Mouse (Mus musculus): ENCODE results near the gene 0610040J01Rik. TPM values are rescaled to one million over a fixed set of nuclear protein-coding genes. Genes with fewer than 3 reads are reported as not detected.

The 0610040J01Rik gene
- total RNA-seq, 1 experiment, result 3.3 TPM

DNA sequence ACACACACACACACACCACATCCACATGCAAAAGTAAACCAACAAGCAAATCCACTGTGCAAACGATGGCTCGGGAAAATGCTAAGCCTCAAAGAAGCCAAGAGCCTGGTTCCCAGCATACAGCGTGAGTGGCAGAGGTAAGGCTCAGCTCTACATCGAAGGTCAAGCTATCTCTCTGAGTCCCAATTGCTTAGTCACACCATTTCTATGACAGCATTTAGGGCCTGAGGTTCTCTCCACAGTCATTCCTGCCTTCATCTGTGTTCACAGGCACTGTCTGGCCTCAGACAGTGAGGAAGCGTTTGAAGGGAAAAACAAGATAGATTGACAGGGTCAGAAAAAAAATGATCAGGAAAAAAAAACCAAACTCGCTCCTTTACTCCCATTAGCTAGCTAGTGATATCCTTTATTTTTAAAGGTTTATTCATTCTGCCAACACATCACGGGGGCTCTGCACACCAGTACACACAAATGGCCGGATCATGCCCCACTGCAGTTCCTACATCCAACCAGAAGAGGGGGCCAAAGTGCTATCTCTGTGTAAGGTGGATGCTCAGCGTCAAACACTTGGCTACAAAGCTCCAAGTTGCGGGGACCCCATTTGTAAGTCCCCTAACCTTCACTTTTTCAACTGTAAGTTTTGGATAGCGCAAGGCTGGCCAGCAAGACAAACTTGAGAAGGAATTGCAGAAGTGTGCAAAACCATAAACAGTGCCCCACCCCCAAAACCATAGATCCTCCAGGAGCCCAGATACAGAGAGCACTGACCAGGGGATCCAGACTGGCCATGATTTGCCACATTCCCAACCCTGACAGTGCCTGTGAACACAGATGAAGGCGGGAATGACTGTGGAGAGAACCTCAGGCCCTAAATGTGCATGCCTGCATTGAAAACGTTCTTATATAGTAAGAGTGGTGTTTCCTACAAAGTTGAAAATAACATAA is 94.3 kb downstream of the 0610040J01Rik start:
- peaks cover 0 to 2% of the 10 kb centered on the region in 2 experiments; a peak in 1 of 4 replicates for H3K4me1 ChIP-seq (ENCODE audit: control insufficient read depth in 2 of 2, insufficient read depth in 2 of 2, low read length in 2 of 2, poor library complexity in 1 of 2)
- no peak overlapping the region for H3K4me3 ChIP-seq (ENCODE audit: insufficient read depth in 1 of 2, low read depth in 1 of 2, low read length in 2 of 2, poor library complexity in 1 of 2, severe bottlenecking in 1 of 2)
- no peak overlapping the region for H3K27ac ChIP-seq (ENCODE audit: insufficient read depth, low read depth, low read length, poor library complexity, severe bottlenecking)
- peak; percentile 79 for DNase-seq (ENCODE audit: low read depth, low spot score)
- TF ChIP-seq HCFC1 (IDR thresholded peaks at IDR 0.05; ENCODE audit: borderline replicate concordance, insufficient read depth, low read length), result no peak
- TF ChIP-seq CHD2 (IDR thresholded peaks at IDR 0.05; ENCODE audit: low read depth, low read length), result no peak
- TF ChIP-seq ZNF384 (IDR thresholded peaks at IDR 0.05; ENCODE audit: low read depth, low read length), result no peak
- TF ChIP-seq MAFK (IDR thresholded peaks at IDR 0.05; ENCODE audit: insufficient read depth, low read depth, low read length), result peak; percentile 25; the same call in 1 of the 2 replicates
- TF ChIP-seq ZC3H11A (IDR thresholded peaks at IDR 0.05; ENCODE audit: borderline replicate concordance, low read depth, low read length), result peak; percentile 99
- in situ Hi-C loops (cut with MboI; ENCODE audit: low sequenced_read_pairs in 2 of 2, unreplicated experiment in 2 of 2), result loop anchor here in 1 of 2 experiments (10.0 kb wide), 1 partner anchor 168 kb away; no protein-coding TSS in a partner anchor
- no peaks in the 10 kb centered on the region for H3K36me3 ChIP-seq (ENCODE audit: control insufficient read depth, insufficient read depth, low read length, poor library complexity, severe bottlenecking)
- no peaks in the 10 kb centered on the region for H3K9me3 ChIP-seq (ENCODE audit: control insufficient read depth, insufficient read depth, low read depth, low read length)
- H3K9ac ChIP-seq (ENCODE audit: insufficient read depth, low read depth, low read length, poor library complexity, severe bottlenecking), result no peak overlapping the region

DNA sequence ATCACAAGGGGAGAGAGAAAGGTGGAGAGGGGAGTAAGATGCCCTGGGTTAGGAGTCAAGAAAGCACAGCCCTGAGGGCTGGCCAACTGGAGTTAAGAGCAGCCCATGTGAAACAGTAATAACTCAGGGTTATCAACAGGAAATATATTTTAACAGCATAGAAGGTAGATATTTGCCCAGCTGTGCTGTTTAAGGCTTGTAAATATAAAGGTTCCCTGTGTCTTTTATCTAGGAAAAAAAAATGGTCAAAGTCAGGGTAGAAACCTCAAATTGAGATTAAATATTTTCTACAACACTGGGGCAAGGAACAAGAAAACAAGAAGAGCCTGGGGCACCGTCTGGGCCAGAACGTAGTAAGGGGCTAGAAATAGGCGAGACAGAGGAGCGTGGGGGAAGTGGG is 95.3 kb downstream of the 0610040J01Rik start:
- no peak overlapping the region for H3K9ac ChIP-seq (ENCODE audit: insufficient read depth, low read depth, low read length, poor library complexity, severe bottlenecking)
- no peaks in the 10 kb centered on the region for H3K9me3 ChIP-seq (ENCODE audit: control insufficient read depth, insufficient read depth, low read depth, low read length)
- H3K27ac ChIP-seq (ENCODE audit: insufficient read depth, low read depth, low read length, poor library complexity, severe bottlenecking), result no peak overlapping the region
- no peak overlapping the region for H3K4me3 ChIP-seq (ENCODE audit: insufficient read depth in 1 of 2, low read depth in 1 of 2, low read length in 2 of 2, poor library complexity in 1 of 2, severe bottlenecking in 1 of 2)
- peaks cover 0 to 2% of the 10 kb centered on the region in 2 experiments; a peak in 1 of 4 replicates for H3K4me1 ChIP-seq (ENCODE audit: control insufficient read depth in 2 of 2, insufficient read depth in 2 of 2, low read length in 2 of 2, poor library complexity in 1 of 2)
- DNase-seq (ENCODE audit: low read depth, low spot score), result no peak
- no peak for TF ChIP-seq CHD2 (IDR thresholded peaks at IDR 0.05; ENCODE audit: low read depth, low read length)
- TF ChIP-seq ZNF384 (IDR thresholded peaks at IDR 0.05; ENCODE audit: low read depth, low read length), result no peak
- no peak for TF ChIP-seq ZC3H11A (IDR thresholded peaks at IDR 0.05; ENCODE audit: borderline replicate concordance, low read depth, low read length)
- TF ChIP-seq HCFC1 (IDR thresholded peaks at IDR 0.05; ENCODE audit: borderline replicate concordance, insufficient read depth, low read length), result no peak
- TF ChIP-seq MAFK (IDR thresholded peaks at IDR 0.05; ENCODE audit: insufficient read depth, low read depth, low read length), result no peak
- in situ Hi-C loops (cut with MboI; ENCODE audit: low sequenced_read_pairs in 2 of 2, unreplicated experiment in 2 of 2), result loop anchor here in 1 of 2 experiments (10.0 kb wide), 1 partner anchor 167 kb away; no protein-coding TSS in a partner anchor
- no peaks in the 10 kb centered on the region for H3K36me3 ChIP-seq (ENCODE audit: control insufficient read depth, insufficient read depth, low read length, poor library complexity, severe bottlenecking)

DNA sequence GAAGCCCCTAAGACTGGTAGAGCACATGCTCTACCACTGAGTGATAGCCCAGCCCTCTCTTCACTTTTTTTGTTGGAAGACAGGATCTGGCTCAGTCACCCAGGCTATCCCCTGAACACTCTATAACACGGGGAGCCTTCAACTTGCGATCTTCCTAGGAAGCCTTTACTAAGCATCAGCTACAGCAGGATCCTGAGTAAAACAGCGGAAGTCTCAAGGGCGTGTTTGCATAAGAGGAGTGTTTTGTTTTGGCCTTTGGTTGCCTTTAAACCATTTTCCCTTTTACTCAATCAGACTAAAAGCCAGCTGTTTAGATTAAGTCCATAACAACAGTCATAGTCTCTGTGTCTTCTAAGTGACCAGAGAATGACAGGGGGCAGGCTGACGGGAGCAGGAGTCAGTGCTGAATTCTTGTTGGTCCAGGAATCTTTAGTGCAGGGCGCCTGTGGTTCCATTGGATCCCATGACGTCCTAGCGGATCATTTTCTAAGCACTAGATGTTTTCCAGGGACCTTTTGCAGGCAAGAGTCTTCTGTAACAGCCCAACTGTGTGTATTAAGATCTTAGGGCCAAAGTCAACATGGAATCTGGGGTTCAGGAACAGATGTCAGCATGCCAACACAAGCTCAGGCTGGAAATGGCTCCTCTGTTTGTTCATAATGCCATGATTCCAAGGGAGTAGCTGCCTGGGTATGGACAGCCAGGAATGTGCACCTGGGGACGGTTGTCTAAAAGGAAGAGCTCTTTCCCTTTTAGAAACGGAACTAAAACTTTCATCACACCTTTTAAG is 98.2 kb downstream of the 0610040J01Rik start:
- no peak overlapping the region for H3K9ac ChIP-seq (ENCODE audit: insufficient read depth, low read depth, low read length, poor library complexity, severe bottlenecking)
- in situ Hi-C loops (cut with MboI; ENCODE audit: low sequenced_read_pairs in 2 of 2, unreplicated experiment in 2 of 2), result no loop called here
- no peak for DNase-seq (ENCODE audit: low read depth, low spot score)
- H3K4me3 ChIP-seq (ENCODE audit: insufficient read depth in 1 of 2, low read depth in 1 of 2, low read length in 2 of 2, poor library complexity in 1 of 2, severe bottlenecking in 1 of 2), result no peak overlapping the region
- no peaks in the 10 kb centered on the region for H3K36me3 ChIP-seq (ENCODE audit: control insufficient read depth, insufficient read depth, low read length, poor library complexity, severe bottlenecking)
- no peaks in the 10 kb centered on the region for H3K9me3 ChIP-seq (ENCODE audit: control insufficient read depth, insufficient read depth, low read depth, low read length)
- no peak for TF ChIP-seq MAFK (IDR thresholded peaks at IDR 0.05; ENCODE audit: insufficient read depth, low read depth, low read length)
- TF ChIP-seq CHD2 (IDR thresholded peaks at IDR 0.05; ENCODE audit: low read depth, low read length), result no peak
- TF ChIP-seq HCFC1 (IDR thresholded peaks at IDR 0.05; ENCODE audit: borderline replicate concordance, insufficient read depth, low read length), result no peak
- TF ChIP-seq ZC3H11A (IDR thresholded peaks at IDR 0.05; ENCODE audit: borderline replicate concordance, low read depth, low read length), result no peak
- TF ChIP-seq ZNF384 (IDR thresholded peaks at IDR 0.05; ENCODE audit: low read depth, low read length), result no peak
- H3K4me1 ChIP-seq (ENCODE audit: control insufficient read depth in 2 of 2, insufficient read depth in 2 of 2, low read length in 2 of 2, poor library complexity in 1 of 2), result peaks cover 0 to 2% of the 10 kb centered on the region in 2 experiments; a peak in 1 of 4 replicates
- H3K27ac ChIP-seq (ENCODE audit: insufficient read depth, low read depth, low read length, poor library complexity, severe bottlenecking), result no peak overlapping the region

DNA sequence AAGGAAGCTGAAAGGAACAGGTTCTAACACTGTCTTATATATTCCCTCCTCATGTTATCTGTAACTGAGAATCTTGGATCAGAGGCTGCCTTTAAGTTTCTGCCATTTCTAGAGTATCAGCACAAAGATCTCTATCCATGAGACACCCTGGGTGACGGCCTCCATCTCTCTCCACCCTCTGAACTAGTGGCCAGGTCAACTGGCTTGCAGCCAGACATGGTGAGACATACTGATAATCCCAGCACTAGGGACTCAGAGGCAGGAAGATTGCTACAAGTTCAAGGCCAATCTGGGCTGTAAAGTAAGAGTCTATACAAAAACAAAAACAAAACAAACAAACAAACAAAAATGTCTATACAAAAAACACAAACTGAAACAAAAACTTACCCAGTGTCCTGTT is 102.7 kb downstream of the 0610040J01Rik start:
- Histone ChIP-seq H3K9ac (ENCODE audit: insufficient read depth, low read depth, low read length, poor library complexity, severe bottlenecking) (no peak overlapping the region), H3K36me3 (ENCODE audit: control insufficient read depth, insufficient read depth, low read length, poor library complexity, severe bottlenecking) (0 out of 2 replicates have a peak, but pooled peaks cover 1% of the 10 kb centered on the region), H3K4me1 (ENCODE audit: control insufficient read depth in 2 of 2, insufficient read depth in 2 of 2, low read length in 2 of 2, poor library complexity in 1 of 2) (peaks cover 0 to 5% of the 10 kb centered on the region in 2 experiments; a peak in 1 of 4 replicates), H3K27ac (ENCODE audit: insufficient read depth, low read depth, low read length, poor library complexity, severe bottlenecking) (no peak overlapping the region), H3K9me3 (ENCODE audit: control insufficient read depth, insufficient read depth, low read depth, low read length) (no peaks in the 10 kb centered on the region), H3K4me3 (ENCODE audit: insufficient read depth in 1 of 2, low read depth in 1 of 2, low read length in 2 of 2, poor library complexity in 1 of 2, severe bottlenecking in 1 of 2) (no peak overlapping the region)
- in situ Hi-C loops (cut with MboI; ENCODE audit: low sequenced_read_pairs in 2 of 2, unreplicated experiment in 2 of 2), result no loop called here
- TF ChIP-seq CHD2 (IDR thresholded peaks at IDR 0.05; ENCODE audit: low read depth, low read length) (no peak), HCFC1 (IDR thresholded peaks at IDR 0.05; ENCODE audit: borderline replicate concordance, insufficient read depth, low read length) (no peak), ZNF384 (IDR thresholded peaks at IDR 0.05; ENCODE audit: low read depth, low read length) (no peak), ZC3H11A (IDR thresholded peaks at IDR 0.05; ENCODE audit: borderline replicate concordance, low read depth, low read length) (no peak), MAFK (IDR thresholded peaks at IDR 0.05; ENCODE audit: insufficient read depth, low read depth, low read length) (no peak)
- DNase-seq (ENCODE audit: low read depth, low spot score), result no peak
